Mouse (Mus musculus) MEL (cell line): ENCODE data around the gene Gpr82. TPM values are rescaled to one million over a fixed set of nuclear protein-coding genes. Genes with fewer than 3 reads are reported as not detected.
A peak's percentile ranks its signal among the peaks of the same experiment; 100 is the strongest.

Source experiments
- DNase-seq: peaks from one replicate; pipeline ENCODE4 v3.0.0; 2011; ENCODE audit warnings: low read depth, low spot score
- H3K27ac ChIP-seq: 2 replicates; pipeline ENCODE4 v1.5.1; 2012; ENCODE audit warnings: low read depth, mild to moderate bottlenecking, control low read depth, low read length, moderate library complexity; ENCODE audit not compliant: control insufficient read depth
- H3K27me3 ChIP-seq, 2 experiments: fragments of 150-350 bp in 1 of 2; sonication (generic) in 1 of 2; 2 replicates each; pipeline ENCODE4 v1.6.1; 2012; ENCODE audit warnings: low read length in 2 of 2, mild to moderate bottlenecking in 2 of 2, improper control_type of control experiment in 1 of 2, moderate library complexity in 1 of 2; ENCODE audit not compliant: insufficient read depth in 2 of 2, control insufficient read depth in 1 of 2
- H3K36me3 ChIP-seq, 2 experiments: 2 replicates each; pipeline ENCODE4 v1.6.1; 2012 to 2014; ENCODE audit warnings: low read length in 2 of 2, improper control_type of control experiment in 1 of 2, inconsistent platforms in 1 of 2, mild to moderate bottlenecking in 1 of 2; ENCODE audit not compliant: insufficient read depth in 2 of 2, control insufficient read depth in 1 of 2
- H3K4me1 ChIP-seq, 2 experiments: fragments of 150-350 bp in 1 of 2; sonication (generic) in 1 of 2; 2 replicates each; pipeline ENCODE4 v1.6.1; 2012; ENCODE audit warnings: low read length in 2 of 2, improper control_type of control experiment in 1 of 2, mild to moderate bottlenecking in 1 of 2; ENCODE audit not compliant: insufficient read depth in 2 of 2, control insufficient read depth in 1 of 2
- H3K4me3 ChIP-seq, 2 experiments: fragments of 150-350 bp in 1 of 2; sonication (generic) in 1 of 2; 2 replicates each; pipeline ENCODE4 v1.5.1; 2012; ENCODE audit warnings: low read depth in 2 of 2, low read length in 2 of 2, mild to moderate bottlenecking in 2 of 2, moderate library complexity in 2 of 2, control low read depth in 1 of 2, improper control_type of control experiment in 1 of 2; ENCODE audit not compliant: control insufficient read depth in 1 of 2, insufficient read depth in 1 of 2
- H3K79me2 ChIP-seq: 2 replicates; pipeline ENCODE4 v1.6.1; 2012; ENCODE audit warnings: mild to moderate bottlenecking, low read length, moderate library complexity; ENCODE audit not compliant: control insufficient read depth, poor library complexity, insufficient read depth
- H3K9ac ChIP-seq: 2 replicates; pipeline ENCODE4 v1.6.1; 2012; ENCODE audit warnings: low read depth, mild to moderate bottlenecking, control low read depth, low read length, moderate library complexity; ENCODE audit not compliant: control insufficient read depth, poor library complexity, severe bottlenecking
- H3K9me3 ChIP-seq: fragments of 150-350 bp; sonication (generic); replicated peaks from 2 replicates; pipeline ENCODE4 v1.6.1; 2012; ENCODE audit warnings: mild to moderate bottlenecking, low read length, improper control_type of control experiment, moderate library complexity; ENCODE audit not compliant: insufficient read depth
- BHLHE40 ChIP-seq: IDR thresholded peaks from 2 replicates; pipeline ENCODE4 v1.6.1; 2012; ENCODE audit warnings: low read depth, mild to moderate bottlenecking, inconsistent platforms, low read length, improper control_type of control experiment, borderline replicate concordance
- CHD2 ChIP-seq: IDR thresholded peaks from 2 replicates; pipeline ENCODE4 v1.6.1; 2011; ENCODE audit warnings: low read length, improper control_type of control experiment
- E2F4 ChIP-seq: IDR thresholded peaks from 2 replicates; pipeline ENCODE4 v1.6.1; 2011; ENCODE audit warnings: low read depth, low read length, improper control_type of control experiment, borderline replicate concordance
- EP300 ChIP-seq, 2 experiments: IDR thresholded peaks; 2 replicates each; pipeline ENCODE4 v1.6.1; 2011; ENCODE audit warnings: improper control_type of control experiment in 2 of 2, low read length in 2 of 2, low read depth in 1 of 2, mild to moderate bottlenecking in 1 of 2
- ETS1 ChIP-seq: IDR thresholded peaks from 2 replicates; pipeline ENCODE4 v1.6.1; 2012; ENCODE audit warnings: low read depth, mild to moderate bottlenecking, inconsistent platforms, low read length, improper control_type of control experiment, moderate library complexity
- GABPA ChIP-seq: IDR thresholded peaks from 2 replicates; pipeline ENCODE4 v1.6.1; 2012; ENCODE audit warnings: low read depth, mild to moderate bottlenecking, inconsistent platforms, low read length, improper control_type of control experiment, moderate library complexity
- GATA1 ChIP-seq: IDR thresholded peaks from 2 replicates; pipeline ENCODE4 v1.6.1; 2011; ENCODE audit warnings: low read depth, low read length, improper control_type of control experiment
- HCFC1 ChIP-seq: IDR thresholded peaks from 2 replicates; pipeline ENCODE4 v1.6.1; 2012; ENCODE audit warnings: low read depth, mild to moderate bottlenecking, inconsistent platforms, low read length, improper control_type of control experiment, moderate library complexity
- MAFK ChIP-seq: IDR thresholded peaks from 2 replicates; pipeline ENCODE4 v1.6.1; 2011; ENCODE audit warnings: low read depth, mild to moderate bottlenecking, low read length, improper control_type of control experiment, borderline replicate concordance
- MAX ChIP-seq: IDR thresholded peaks from 2 replicates; pipeline ENCODE4 v1.6.1; 2011; ENCODE audit warnings: low read length, improper control_type of control experiment
- MEF2A ChIP-seq: IDR thresholded peaks from 2 replicates; pipeline ENCODE4 v1.6.1; 2014; ENCODE audit warnings: low read depth, mild to moderate bottlenecking, inconsistent platforms, low read length, improper control_type of control experiment; ENCODE audit not compliant: poor library complexity, insufficient replicate concordance, severe bottlenecking; ENCODE audit errors: extremely low read depth
- MXI1 ChIP-seq: IDR thresholded peaks from 2 replicates; pipeline ENCODE4 v1.6.1; 2011; ENCODE audit warnings: mild to moderate bottlenecking, low read depth, low read length, improper control_type of control experiment
- MYB ChIP-seq: IDR thresholded peaks from 2 replicates; pipeline ENCODE4 v1.6.1; 2011; ENCODE audit warnings: mild to moderate bottlenecking, low read depth, low read length, improper control_type of control experiment
- MYC ChIP-seq: IDR thresholded peaks from 2 replicates; pipeline ENCODE4 v1.6.1; 2011; ENCODE audit warnings: low read depth, mild to moderate bottlenecking, low read length, improper control_type of control experiment, moderate library complexity
- POLR2A ChIP-seq, 2 experiments: IDR thresholded peaks; 2 replicates each; pipeline ENCODE4 v1.6.1; 2011 to 2012; ENCODE audit warnings: low read length in 2 of 2, mild to moderate bottlenecking in 2 of 2, control low read depth in 1 of 2, improper control_type of control experiment in 1 of 2, low read depth in 1 of 2, moderate library complexity in 1 of 2; ENCODE audit not compliant: control insufficient read depth in 1 of 2, insufficient read depth in 1 of 2, poor library complexity in 1 of 2
- POLR2AphosphoS2 ChIP-seq: IDR thresholded peaks from 2 replicates; pipeline ENCODE4 v1.6.1; 2011; ENCODE audit warnings: low read length, improper control_type of control experiment
- POLR2AphosphoS5 ChIP-seq: IDR thresholded peaks from 2 replicates; pipeline ENCODE4 v1.6.1; 2012; ENCODE audit warnings: low read depth, borderline replicate concordance, mild to moderate bottlenecking, inconsistent platforms, low read length, moderate library complexity, mixed read lengths
- RCOR1 ChIP-seq: IDR thresholded peaks from 2 replicates; pipeline ENCODE4 v1.6.1; 2012; ENCODE audit warnings: low read depth, mild to moderate bottlenecking, inconsistent platforms, low read length, improper control_type of control experiment
- SIN3A ChIP-seq: IDR thresholded peaks from 2 replicates; pipeline ENCODE4 v1.6.1; 2012; ENCODE audit warnings: low read length, improper control_type of control experiment, inconsistent platforms
- SMC3 ChIP-seq: IDR thresholded peaks from 2 replicates; pipeline ENCODE4 v1.6.1; 2011; ENCODE audit warnings: low read depth, low read length, improper control_type of control experiment
- TAL1 ChIP-seq: IDR thresholded peaks from 2 replicates; pipeline ENCODE4 v1.6.1; 2012; ENCODE audit warnings: mild to moderate bottlenecking, inconsistent platforms, low read length, moderate library complexity, mixed read lengths
- TBP ChIP-seq: IDR thresholded peaks from 2 replicates; pipeline ENCODE4 v1.8.0; 2011; ENCODE audit warnings: low read depth, low read length, improper control_type of control experiment
- TCF12 ChIP-seq: IDR thresholded peaks from 2 replicates; pipeline ENCODE4 v1.6.1; 2014; ENCODE audit warnings: low read depth, mild to moderate bottlenecking, inconsistent platforms, low read length, improper control_type of control experiment, moderate library complexity
- UBTF ChIP-seq: IDR thresholded peaks from 2 replicates; pipeline ENCODE4 v1.6.1; 2012; ENCODE audit warnings: low read depth, mild to moderate bottlenecking, inconsistent platforms, low read length, improper control_type of control experiment, moderate library complexity, borderline replicate concordance; ENCODE audit not compliant: insufficient read depth
- USF1 ChIP-seq: IDR thresholded peaks from 2 replicates; pipeline ENCODE4 v1.6.1; 2014; ENCODE audit warnings: low read depth, mild to moderate bottlenecking, inconsistent platforms, low read length, improper control_type of control experiment, moderate library complexity
- USF2 ChIP-seq, 2 experiments: IDR thresholded peaks; 2 replicates each; pipeline ENCODE4 v1.6.1; 2011 to 2012; ENCODE audit warnings: improper control_type of control experiment in 2 of 2, low read length in 2 of 2, borderline replicate concordance in 1 of 2, inconsistent platforms in 1 of 2, low read depth in 1 of 2, mild to moderate bottlenecking in 1 of 2; ENCODE audit not compliant: insufficient read depth in 1 of 2
- ZKSCAN1 ChIP-seq: IDR thresholded peaks from 2 replicates; pipeline ENCODE4 v1.6.1; 2012; ENCODE audit warnings: low read depth, mild to moderate bottlenecking, inconsistent platforms, low read length, improper control_type of control experiment, moderate library complexity
- ZMIZ1 ChIP-seq: IDR thresholded peaks from 2 replicates; pipeline ENCODE4 v1.6.1; 2012; ENCODE audit warnings: low read depth, mild to moderate bottlenecking, inconsistent platforms, low read length, improper control_type of control experiment, moderate library complexity
- ZNF384 ChIP-seq: IDR thresholded peaks from 2 replicates; pipeline ENCODE4 v1.6.1; 2012; ENCODE audit warnings: low read depth, mild to moderate bottlenecking, inconsistent platforms, low read length, improper control_type of control experiment
- polyA plus RNA-seq, 2 experiments: library from polyadenylated mRNA; stranded (reverse) in 1 of 2; unstranded in 1 of 2; fragments of >175 nt in 1 of 2; fragments of >200 nt in 1 of 2; gene quantifications; 2 replicates each; pipeline versions ENCODE4 v1.2.1 to v1.2.4; 2012; ENCODE audit warnings: low replicate concordance in 2 of 2, low read depth in 1 of 2; ENCODE audit not compliant: insufficient read length in 2 of 2, insufficient read depth in 1 of 2, missing spikeins in 1 of 2
- total RNA-seq: library from RNA; depleted of rRNA; stranded (reverse); fragments of 300-350 nt; gene quantifications from 2 replicates; pipeline ENCODE4 v1.2.3, GENCODE M21; 2012

Gpr82 gene
- total and polyA plus RNA-seq, 3 experiments, result 0.06 to 0.12 TPM; not detected in 1

GRCm38 (mm10) chrX:13652291-13652690 lies 8.9 kb upstream of the Gpr82 start:
- Histone ChIP-seq H3K79me2 (no peaks in the 10 kb centered on the region), H3K4me3 (0 out of 4 replicates have a peak overlapping the region, but pooled peaks of 1 of the 2 experiments have one; percentile 9), H3K36me3 (peaks cover 0 to 52% of the 10 kb centered on the region in 2 experiments; a peak in 2 of 4 replicates), H3K4me1 (peaks cover 22 to 60% of the 10 kb centered on the region in 2 experiments), H3K27me3 (no peaks in the 10 kb centered on the region), H3K9ac (peak overlapping the region; percentile 4), H3K27ac (peak overlapping the region; percentile 81), H3K9me3 (no peaks in the 10 kb centered on the region)
- DNase-seq, result peak; percentile 58
- no peak for TF ChIP-seq MEF2A
- no peak for TF ChIP-seq MYC
- TF ChIP-seq POLR2AphosphoS2, result no peak
- TF ChIP-seq CHD2, result no peak
- TF ChIP-seq HCFC1, result 0 out of 2 replicates have a peak, but pooled peaks have one; percentile 4
- TF ChIP-seq MYB, result no peak
- TF ChIP-seq ZKSCAN1, result no peak
- no peak; the same call in 1 of the 2 replicates for TF ChIP-seq MAFK
- TF ChIP-seq RCOR1, result no peak
- TF ChIP-seq MAX, result no peak
- no peak for TF ChIP-seq POLR2AphosphoS5
- TF ChIP-seq GATA1, result peak; percentile 29
- no peak for TF ChIP-seq GABPA
- no peak for TF ChIP-seq USF2 (IDR thresholded peaks at IDR 0.05; ENCODE audit: borderline replicate concordance in 1 of 2, insufficient read depth in 1 of 2, low read depth in 1 of 2, low read length in 2 of 2)
- no peak for TF ChIP-seq UBTF
- TF ChIP-seq ZMIZ1, result no peak

GRCm38 (mm10) chrX:13655005-13655421 lies 6.2 kb upstream of the Gpr82 start:
- H3K9me3 ChIP-seq, result no peaks in the 10 kb centered on the region
- no peaks in the 10 kb centered on the region for H3K27me3 ChIP-seq
- peaks cover 0 to 54% of the 10 kb centered on the region in 2 experiments; a peak in 2 of 4 replicates for H3K36me3 ChIP-seq
- H3K27ac ChIP-seq, result peak overlapping the region; percentile 89
- DNase-seq, result peak; percentile 91
- H3K4me1 ChIP-seq, result peaks cover 18 to 47% of the 10 kb centered on the region in 2 experiments
- no peaks in the 10 kb centered on the region for H3K79me2 ChIP-seq
- peak overlapping the region; percentile 67 to 84 for H3K4me3 ChIP-seq
- TF ChIP-seq TCF12 (peak; percentile 70), TBP (peak; percentile 52; the same call in 1 of the 2 replicates), POLR2A (IDR thresholded peaks at IDR 0.05; ENCODE audit: control insufficient read depth in 1 of 2, insufficient read depth in 1 of 2, low read depth in 1 of 2, low read length in 2 of 2, poor library complexity in 1 of 2) (peak in 1 of 2 experiments; percentile 31; a peak in 2 of 4 replicates), POLR2AphosphoS2 (no peak), MXI1 (peak; percentile 95), SMC3 (peak; percentile 10; the same call in 1 of the 2 replicates), GABPA (no peak), EP300 (IDR thresholded peaks at IDR 0.05; ENCODE audit: low read depth in 1 of 2, low read length in 2 of 2) (peak; percentile 88 to 89), SIN3A (peak; percentile 86), RCOR1 (peak; percentile 75), MAX (peak; percentile 74; the same call in 1 of the 2 replicates), MYC (peak; percentile 89), TAL1 (peak; percentile 78), BHLHE40 (no peak; the same call in 1 of the 2 replicates), ETS1 (peak; percentile 90), E2F4 (no peak), ZMIZ1 (peak; percentile 10; the same call in 1 of the 2 replicates), GATA1 (peak; percentile 71), CHD2 (no peak), USF1 (no peak), ZNF384 (peak; percentile 8; the same call in 1 of the 2 replicates)
- peak overlapping the region; percentile 76 for H3K9ac ChIP-seq
